Mouse (Mus musculus) liver, embryonic 12.5 days (tissue): ENCODE data around the gene Pcgf2. TPM values are rescaled to one million over a fixed set of nuclear protein-coding genes. Genes with fewer than 3 reads are reported as not detected.
"Not testable (repeated sequence)": the region's sequence is repeated elsewhere in the genome, so short reads cannot be mapped to it uniquely, and the experiment has no call there.

Experiments used
- ATAC-seq: fragments of 200-750 bp; cut with Nextera tagmentation; 2 replicates; pipeline ENCODE4 v1.8.0; 2017; ENCODE audit warnings: moderate number of reproducible peaks, mild to moderate bottlenecking, moderate library complexity
- H3K27ac ChIP-seq: fragments of 300-500 bp; sonication (generic); 2 replicates; pipeline ENCODE4 v1.5.1; 2016; ENCODE audit warnings: mild to moderate bottlenecking
- H3K27me3 ChIP-seq: fragments of 300-500 bp; sonication (generic); replicated peaks from 2 replicates; pipeline ENCODE4 v1.6.1; 2016; ENCODE audit warnings: mild to moderate bottlenecking, moderate library complexity
- H3K36me3 ChIP-seq: fragments of 300-500 bp; sonication (generic); 2 replicates; pipeline ENCODE4 v1.6.1; 2016; ENCODE audit warnings: mild to moderate bottlenecking, moderate library complexity
- H3K4me1 ChIP-seq: fragments of 300-500 bp; sonication (generic); 2 replicates; pipeline ENCODE4 v1.6.1; 2016
- H3K4me2 ChIP-seq: fragments of 300-500 bp; sonication (generic); 2 replicates; pipeline ENCODE4 v1.6.1; 2016; ENCODE audit warnings: mild to moderate bottlenecking, moderate library complexity
- H3K4me3 ChIP-seq: fragments of 300-500 bp; sonication (generic); 2 replicates; pipeline ENCODE4 v1.5.1; 2016; ENCODE audit warnings: mild to moderate bottlenecking, moderate library complexity
- H3K9ac ChIP-seq: fragments of 300-500 bp; sonication (generic); 2 replicates; pipeline ENCODE4 v1.6.1; 2016; ENCODE audit warnings: mild to moderate bottlenecking, moderate library complexity
- H3K9me3 ChIP-seq: fragments of 300-500 bp; sonication (generic); replicated peaks from 2 replicates; pipeline ENCODE4 v1.6.1; 2016; ENCODE audit warnings: mild to moderate bottlenecking, moderate library complexity
- WGBS: fragments of 180-500 bp; shearing (Covaris S2); methylation state at CpG from one replicate; pipeline ENCODE4 v1.1.7; 2016; ENCODE audit not compliant: insufficient replicate concordance; 5-methylcytosine and 5-hydroxymethylcytosine counted together
- polyA plus RNA-seq: library from polyadenylated mRNA; unstranded; fragments of >200 nt; fragmentation: Nextera tagmentation; extraction: Ambion mirVana; gene quantifications from 2 replicates; pipeline ENCODE4 v1.2.1, GENCODE M21; 2016

Gene Pcgf2
- polyA plus RNA-seq, 1 experiment from 2014 or later = 5.1 TPM

GRCm38 (mm10) chr11:97738703-97739102 is 38.4 kb upstream of the Pcgf2 start:
- H3K4me3 ChIP-seq = no peak overlapping the region
- H3K9me3 ChIP-seq = 0 out of 2 replicates have a peak, but pooled peaks cover 2% of the 10 kb centered on the region
- peaks cover 5% of the 10 kb centered on the region; the same call in 1 of the 2 replicates for H3K36me3 ChIP-seq
- no peaks in the 10 kb centered on the region for H3K27me3 ChIP-seq
- no peak for ATAC-seq
- H3K9ac ChIP-seq = no peak overlapping the region
- WGBS = 53% methylated on average over 6 of the region's 6 CpGs
- H3K4me1 ChIP-seq = peaks cover 42% of the 10 kb centered on the region
- no peak overlapping the region for H3K4me2 ChIP-seq
- H3K27ac ChIP-seq = no peak overlapping the region

- H3K4me1 ChIP-seq = peaks cover 34% of the 10 kb centered on the region
- H3K36me3 ChIP-seq = peaks cover 5% of the 10 kb centered on the region; the same call in 1 of the 2 replicates
- H3K27ac ChIP-seq = no peak overlapping the region
- 85% methylated on average over 4 of the region's 4 CpGs for WGBS
- no peak overlapping the region for H3K4me3 ChIP-seq
- no peak for ATAC-seq
- 0 out of 2 replicates have a peak, but pooled peaks cover 2% of the 10 kb centered on the region for H3K9me3 ChIP-seq
- no peaks in the 10 kb centered on the region for H3K27me3 ChIP-seq
- H3K4me2 ChIP-seq = no peak overlapping the region
- no peak overlapping the region for H3K9ac ChIP-seq
These were observed 37.3 kb upstream of the Pcgf2 start for GRCm38 (mm10) chr11:97737600-97737999.

- peaks cover 27% of the 10 kb centered on the region for H3K4me1 ChIP-seq
- H3K27me3 ChIP-seq = no peaks in the 10 kb centered on the region
- no peak overlapping the region for H3K27ac ChIP-seq
- peaks cover 14% of the 10 kb centered on the region for H3K36me3 ChIP-seq
- ATAC-seq = no peak
- 0 out of 2 replicates have a peak, but pooled peaks cover 2% of the 10 kb centered on the region for H3K9me3 ChIP-seq
- H3K4me2 ChIP-seq = no peak overlapping the region
- no peak overlapping the region for H3K4me3 ChIP-seq
- 78% methylated on average over 5 of the region's 5 CpGs for WGBS
- no peak overlapping the region for H3K9ac ChIP-seq
These were observed 36.3 kb upstream of the Pcgf2 start for GRCm38 (mm10) chr11:97736645-97737044.

- not testable (repeated sequence) for ATAC-seq
- 52% methylated on average over 5 of the region's 5 CpGs for WGBS
These were observed 34.5 kb upstream of the Pcgf2 start for GRCm38 (mm10) chr11:97734810-97735209.

GRCm38 (mm10) chr11:97733689-97734088 is 33.4 kb upstream of the Pcgf2 start:
- no peaks in the 10 kb centered on the region for H3K27me3 ChIP-seq
- no peak overlapping the region for H3K27ac ChIP-seq
- H3K4me2 ChIP-seq = no peak overlapping the region
- no peak for ATAC-seq
- no peak overlapping the region for H3K4me3 ChIP-seq
- peaks cover 13% of the 10 kb centered on the region for H3K4me1 ChIP-seq
- peaks cover 35% of the 10 kb centered on the region for H3K36me3 ChIP-seq
- no peak overlapping the region for H3K9ac ChIP-seq
- 40% methylated on average over 10 of the region's 10 CpGs for WGBS
- no peaks in the 10 kb centered on the region for H3K9me3 ChIP-seq

More at GRCm38 (mm10) chr11:97734810-97735209, 34.5 kb upstream of the Pcgf2 start:
- H3K27ac ChIP-seq, H3K4me3 ChIP-seq, H3K9ac ChIP-seq, H3K27me3 ChIP-seq, H3K9me3 ChIP-seq, H3K4me1 ChIP-seq, H3K4me2 ChIP-seq: not testable (repeated sequence)
- H3K36me3 ChIP-seq = peaks cover 29% of the 10 kb centered on the region

- no peak for ATAC-seq
- Histone ChIP-seq H3K36me3 (peaks cover 84% of the 10 kb centered on the region), H3K4me3 (no peak overlapping the region), H3K9ac (no peak overlapping the region), H3K27ac (no peak overlapping the region), H3K9me3 (no peaks in the 10 kb centered on the region), H3K4me2 (peak overlapping the region; percentile 23), H3K4me1 (peaks cover 16% of the 10 kb centered on the region), H3K27me3 (no peaks in the 10 kb centered on the region)
- WGBS = 62% methylated on average over 7 of the region's 7 CpGs
These were observed 28.4 kb upstream of the Pcgf2 start for GRCm38 (mm10) chr11:97728730-97729129.

- Histone ChIP-seq H3K9me3 (no peaks in the 10 kb centered on the region), H3K27ac (no peak overlapping the region), H3K27me3 (no peaks in the 10 kb centered on the region), H3K4me3 (no peak overlapping the region), H3K9ac (no peak overlapping the region), H3K4me1 (peaks cover 13% of the 10 kb centered on the region; the same call in 1 of the 2 replicates), H3K36me3 (peaks cover 88% of the 10 kb centered on the region), H3K4me2 (peak overlapping the region; percentile 23)
- WGBS = 55% methylated on average over 7 of the region's 7 CpGs
- ATAC-seq = no peak
These were observed 28.0 kb upstream of the Pcgf2 start for GRCm38 (mm10) chr11:97728311-97728710.

GRCm38 (mm10) chr11:97723709-97724108 is 23.4 kb upstream of the Pcgf2 start:
- H3K4me3 ChIP-seq = no peak overlapping the region
- peaks cover 100% of the 10 kb centered on the region for H3K36me3 ChIP-seq
- no peaks in the 10 kb centered on the region for H3K27me3 ChIP-seq
- peaks cover 15% of the 10 kb centered on the region; the same call in 1 of the 2 replicates for H3K4me1 ChIP-seq
- no peak overlapping the region for H3K4me2 ChIP-seq
- WGBS = 44% methylated on average over 7 of the region's 7 CpGs
- peak; percentile 42; the same call in 1 of the 2 replicates for ATAC-seq
- H3K9me3 ChIP-seq = peaks cover 9% of the 10 kb centered on the region; the same call in 1 of the 2 replicates
- H3K27ac ChIP-seq = no peak overlapping the region
- no peak overlapping the region for H3K9ac ChIP-seq

- Histone ChIP-seq H3K4me1 (peaks cover 11% of the 10 kb centered on the region; the same call in 1 of the 2 replicates), H3K9ac (no peak overlapping the region), H3K27me3 (no peaks in the 10 kb centered on the region), H3K9me3 (peaks cover 9% of the 10 kb centered on the region; the same call in 1 of the 2 replicates), H3K27ac (no peak overlapping the region), H3K4me2 (no peak overlapping the region), H3K36me3 (peaks cover 96% of the 10 kb centered on the region), H3K4me3 (no peak overlapping the region)
- 80% methylated on average over 4 of the region's 4 CpGs for WGBS
- ATAC-seq = no peak
These were observed 21.0 kb upstream of the Pcgf2 start for GRCm38 (mm10) chr11:97721338-97721737.

GRCm38 (mm10) chr11:97719041-97719440 is 18.7 kb upstream of the Pcgf2 start:
- Histone ChIP-seq H3K27ac (peak overlapping the region; percentile 53; the same call in 1 of the 2 replicates), H3K9me3 (peaks cover 9% of the 10 kb centered on the region; the same call in 1 of the 2 replicates), H3K27me3 (no peaks in the 10 kb centered on the region), H3K4me3 (no peak overlapping the region), H3K4me1 (peaks cover 11% of the 10 kb centered on the region; the same call in 1 of the 2 replicates), H3K9ac (no peak overlapping the region), H3K36me3 (peaks cover 88% of the 10 kb centered on the region), H3K4me2 (no peak overlapping the region)
- no peak for ATAC-seq
- WGBS = 83% methylated on average over 4 of the region's 4 CpGs

GRCm38 (mm10) chr11:97718281-97718860 is 18.1 kb upstream of the Pcgf2 start:
- peaks cover 9% of the 10 kb centered on the region; the same call in 1 of the 2 replicates for H3K9me3 ChIP-seq
- WGBS = 55% methylated on average over 15 of the region's 15 CpGs
- H3K36me3 ChIP-seq = peaks cover 88% of the 10 kb centered on the region
- H3K9ac ChIP-seq = no peak overlapping the region
- H3K4me2 ChIP-seq = no peak overlapping the region
- H3K27ac ChIP-seq = peak overlapping the region; percentile 53; the same call in 1 of the 2 replicates
- no peak overlapping the region for H3K4me3 ChIP-seq
- H3K4me1 ChIP-seq = peaks cover 11% of the 10 kb centered on the region; the same call in 1 of the 2 replicates
- peak; percentile 19; the same call in 1 of the 2 replicates for ATAC-seq
- H3K27me3 ChIP-seq = no peaks in the 10 kb centered on the region
